Mouse (Mus musculus): ENCODE data around the gene Ly9. TPM values are rescaled to one million over a fixed set of nuclear protein-coding genes. Genes with fewer than 3 reads are reported as not detected.

Ly9 gene
- total and polyA plus RNA-seq, 3 experiments, result 43.6 to 68.6 (median 57.8) TPM

GRCm38 (mm10) chr1:171629168-171629567 lies 22.0 kb upstream of the Ly9 start:
- no peaks in the 10 kb centered on the region for H3K79me2 ChIP-seq (replicated peaks; ENCODE audit: control insufficient read depth, extremely low read depth, insufficient read depth, poor library complexity, severe bottlenecking)
- no peak for DNase-seq (ENCODE audit: extremely low read depth)
- peaks cover 3 to 17% of the 10 kb centered on the region in 2 experiments; a peak in 3 of 4 replicates for H3K4me1 ChIP-seq (ENCODE audit: control insufficient read depth in 1 of 2, insufficient read depth in 2 of 2)
- H3K9me3 ChIP-seq (replicated peaks; ENCODE audit: low read length), result peaks cover under 1% of the 10 kb centered on the region
- in situ Hi-C loops (cut with MboI; ENCODE audit: low pct_ligation_motif_present, low pct_unique_long_range_greater_than_20kb, low sequenced_read_pairs), result no loop called here
- H3K27me3 ChIP-seq (replicated peaks), result no peaks in the 10 kb centered on the region
- no peak overlapping the region for H3K4me3 ChIP-seq (replicated peaks in 1 of 3; ENCODE audit: low read depth in 2 of 3, low read length in 2 of 3, poor library complexity in 1 of 3)
- H3K4me2 ChIP-seq (ENCODE audit: insufficient read depth, low read depth, poor library complexity, severe bottlenecking), result no peak overlapping the region
- dilution Hi-C loops (cut with MboI; ENCODE audit: extremely low pct_ligation_motif_present, extremely low pct_unique_long_range_greater_than_20kb, low sequenced_read_pairs), result no loop called here
- peaks cover 0 to 2% of the 10 kb centered on the region in 2 experiments for H3K36me3 ChIP-seq (replicated peaks in 1 of 2; ENCODE audit: control insufficient read depth in 1 of 2, insufficient read depth in 1 of 2, low read length in 1 of 2)
- no peak for TF ChIP-seq POLR2A (IDR thresholded peaks at IDR 0.05; ENCODE audit: low read depth, low read length)
- no peak for TF ChIP-seq RCOR1 (conservative IDR thresholded peaks at IDR 0.05; ENCODE audit: low read depth, low read length)
- TF ChIP-seq JUND (conservative IDR thresholded peaks at IDR 0.05; ENCODE audit: low read depth, low read length), result no peak
- no peak for TF ChIP-seq CHD1 (IDR thresholded peaks at IDR 0.05; ENCODE audit: low read depth, low read length)
- no peak overlapping the region for H3K27ac ChIP-seq (ENCODE audit: insufficient read depth, low read depth)
- H3K9ac ChIP-seq (ENCODE audit: insufficient read depth, low read depth), result no peak overlapping the region

GRCm38 (mm10) chr1:171627801-171628200 lies 20.6 kb upstream of the Ly9 start:
- Histone ChIP-seq H3K4me3 (replicated peaks in 1 of 3; ENCODE audit: low read depth in 2 of 3, low read length in 2 of 3, poor library complexity in 1 of 3) (no peak overlapping the region), H3K9ac (ENCODE audit: insufficient read depth, low read depth) (no peak overlapping the region), H3K9me3 (replicated peaks; ENCODE audit: low read length) (peaks cover 3% of the 10 kb centered on the region), H3K27me3 (replicated peaks) (no peaks in the 10 kb centered on the region), H3K27ac (ENCODE audit: insufficient read depth, low read depth) (no peak overlapping the region), H3K4me2 (ENCODE audit: insufficient read depth, low read depth, poor library complexity, severe bottlenecking) (no peak overlapping the region), H3K36me3 (replicated peaks in 1 of 2; ENCODE audit: control insufficient read depth in 1 of 2, insufficient read depth in 1 of 2, low read length in 1 of 2) (no peaks in the 10 kb centered on the region), H3K4me1 (ENCODE audit: control insufficient read depth in 1 of 2, insufficient read depth in 2 of 2) (peaks cover 3 to 17% of the 10 kb centered on the region in 2 experiments; a peak in 3 of 4 replicates), H3K79me2 (replicated peaks; ENCODE audit: control insufficient read depth, extremely low read depth, insufficient read depth, poor library complexity, severe bottlenecking) (no peaks in the 10 kb centered on the region)
- no peak for DNase-seq (ENCODE audit: extremely low read depth)
- TF ChIP-seq PAX5 (IDR thresholded peaks at IDR 0.05; ENCODE audit: low read length) (no peak), JUN (IDR thresholded peaks at IDR 0.05; ENCODE audit: insufficient read depth, low read depth, low read length) (no peak), BHLHE40 (IDR thresholded peaks at IDR 0.05; ENCODE audit: low read depth, low read length) (no peak), HCFC1 (IDR thresholded peaks at IDR 0.05; ENCODE audit: low read depth, low read length) (no peak), POLR2A (IDR thresholded peaks at IDR 0.05; ENCODE audit: low read depth, low read length) (no peak), MEF2A (IDR thresholded peaks at IDR 0.05; ENCODE audit: borderline replicate concordance, low read depth, low read length) (no peak), NRF1 (IDR thresholded peaks at IDR 0.05; ENCODE audit: low read depth, low read length) (no peak)
- in situ Hi-C loops (cut with MboI; ENCODE audit: low pct_ligation_motif_present, low pct_unique_long_range_greater_than_20kb, low sequenced_read_pairs) (no loop called here), dilution Hi-C loops (cut with MboI; ENCODE audit: extremely low pct_ligation_motif_present, extremely low pct_unique_long_range_greater_than_20kb, low sequenced_read_pairs) (no loop called here)

DNA sequence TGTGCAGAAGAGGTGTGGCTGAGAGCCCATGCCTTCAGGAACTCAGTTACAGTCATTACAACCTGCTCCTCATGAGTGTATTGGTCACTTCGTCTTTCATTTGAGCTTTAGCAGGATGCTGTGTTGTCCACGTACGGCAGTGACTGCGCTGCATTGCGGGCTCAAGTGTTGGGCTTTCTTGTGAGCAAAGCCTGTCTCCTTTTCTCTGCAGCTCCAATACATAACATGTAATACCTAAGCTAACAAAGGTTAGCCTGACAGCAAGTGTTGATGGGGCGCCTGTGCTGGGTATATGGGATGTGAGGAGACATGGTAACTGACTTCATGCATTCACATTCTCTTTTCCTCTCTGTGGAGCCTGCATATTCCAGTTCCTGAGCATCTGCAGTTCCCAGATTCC lies 12.9 kb upstream of the Ly9 start:
- Histone ChIP-seq H3K4me3 (replicated peaks in 1 of 3; ENCODE audit: low read depth in 2 of 3, low read length in 2 of 3, poor library complexity in 1 of 3) (no peak overlapping the region), H3K9me3 (replicated peaks; ENCODE audit: low read length) (peaks cover 3% of the 10 kb centered on the region), H3K79me2 (replicated peaks; ENCODE audit: control insufficient read depth, extremely low read depth, insufficient read depth, poor library complexity, severe bottlenecking) (no peaks in the 10 kb centered on the region), H3K36me3 (replicated peaks in 1 of 2; ENCODE audit: control insufficient read depth in 1 of 2, insufficient read depth in 1 of 2, low read length in 1 of 2) (no peaks in the 10 kb centered on the region), H3K27me3 (replicated peaks) (no peaks in the 10 kb centered on the region), H3K9ac (ENCODE audit: insufficient read depth, low read depth) (no peak overlapping the region), H3K4me1 (ENCODE audit: control insufficient read depth in 1 of 2, insufficient read depth in 2 of 2) (peaks cover 13 to 37% of the 10 kb centered on the region in 2 experiments), H3K27ac (ENCODE audit: insufficient read depth, low read depth) (no peak overlapping the region), H3K4me2 (ENCODE audit: insufficient read depth, low read depth, poor library complexity, severe bottlenecking) (no peak overlapping the region)
- dilution Hi-C loops (cut with MboI; ENCODE audit: extremely low pct_ligation_motif_present, extremely low pct_unique_long_range_greater_than_20kb, low sequenced_read_pairs) (no loop called here), in situ Hi-C loops (cut with MboI; ENCODE audit: low pct_ligation_motif_present, low pct_unique_long_range_greater_than_20kb, low sequenced_read_pairs) (no loop called here)
- no peak for TF ChIP-seq USF1 (IDR thresholded peaks at IDR 0.05; ENCODE audit: low read depth, low read length)
- TF ChIP-seq BHLHE40 (IDR thresholded peaks at IDR 0.05; ENCODE audit: low read depth, low read length), result no peak
- TF ChIP-seq ZNF384 (IDR thresholded peaks at IDR 0.05; ENCODE audit: low read depth, low read length), result no peak
- no peak for TF ChIP-seq EP300 (IDR thresholded peaks at IDR 0.05; ENCODE audit: low read length)
- TF ChIP-seq ELF1 (IDR thresholded peaks at IDR 0.05; ENCODE audit: low read depth, low read length), result no peak
- no peak for TF ChIP-seq MAX (IDR thresholded peaks at IDR 0.05; ENCODE audit: low read length)
- no peak for TF ChIP-seq GABPA (IDR thresholded peaks at IDR 0.05; ENCODE audit: insufficient replicate concordance, low read depth, low read length)
- no peak for TF ChIP-seq ZKSCAN1 (IDR thresholded peaks at IDR 0.05; ENCODE audit: borderline replicate concordance, low read depth, low read length)
- TF ChIP-seq E2F4 (IDR thresholded peaks at IDR 0.05; ENCODE audit: insufficient replicate concordance, low read depth, low read length), result no peak
- TF ChIP-seq UBTF (IDR thresholded peaks at IDR 0.05; ENCODE audit: low read depth, low read length), result no peak
- TF ChIP-seq USF2 (conservative IDR thresholded peaks at IDR 0.05; ENCODE audit: low read depth, low read length), result no peak
- TF ChIP-seq SIN3A (IDR thresholded peaks at IDR 0.05; ENCODE audit: low read length), result no peak
- no peak for TF ChIP-seq NRF1 (IDR thresholded peaks at IDR 0.05; ENCODE audit: low read depth, low read length)
- no peak for TF ChIP-seq MAFK (IDR thresholded peaks at IDR 0.05; ENCODE audit: insufficient replicate concordance, low read length)
- TF ChIP-seq MYC (IDR thresholded peaks at IDR 0.05; ENCODE audit: low read depth, low read length), result no peak
- TF ChIP-seq POLR2A (IDR thresholded peaks at IDR 0.05; ENCODE audit: low read depth, low read length), result no peak
- no peak for TF ChIP-seq CHD1 (IDR thresholded peaks at IDR 0.05; ENCODE audit: low read depth, low read length)
- TF ChIP-seq TBP (conservative IDR thresholded peaks at IDR 0.05; ENCODE audit: low read depth, low read length), result no peak
- DNase-seq (ENCODE audit: extremely low read depth), result no peak
